Mouse (Mus musculus): Measurements from ENCODE around the gene Tcf7l1. TPM values are rescaled to one million over a fixed set of nuclear protein-coding genes. Genes with fewer than 3 reads are reported as not detected.

Gene Tcf7l1
- total RNA-seq, 2 experiments from 2014 or later: 4.6 to 5.2 TPM

DNA sequence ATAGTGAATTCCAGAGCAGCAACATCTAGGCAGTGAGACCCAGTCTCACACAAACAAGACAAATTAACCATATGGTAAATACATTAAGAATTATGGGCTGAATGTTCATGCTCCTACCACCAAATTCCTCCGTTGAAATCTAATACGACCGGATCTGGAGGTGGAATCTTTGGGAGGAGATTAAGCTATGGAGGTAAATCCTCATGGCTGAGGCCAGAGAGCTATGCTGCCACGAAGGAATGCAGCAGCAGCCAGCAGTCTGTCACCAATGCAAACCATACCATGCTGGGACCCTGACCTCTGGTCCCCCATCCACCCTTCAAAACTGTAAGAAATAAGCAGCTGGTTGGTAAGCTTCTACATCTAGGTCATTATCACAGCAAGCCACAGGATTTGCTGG, 41.9 kb downstream of the Tcf7l1 start:
- no peak for DNase-seq (ENCODE audit: low spot score in 2 of 2)

DNA sequence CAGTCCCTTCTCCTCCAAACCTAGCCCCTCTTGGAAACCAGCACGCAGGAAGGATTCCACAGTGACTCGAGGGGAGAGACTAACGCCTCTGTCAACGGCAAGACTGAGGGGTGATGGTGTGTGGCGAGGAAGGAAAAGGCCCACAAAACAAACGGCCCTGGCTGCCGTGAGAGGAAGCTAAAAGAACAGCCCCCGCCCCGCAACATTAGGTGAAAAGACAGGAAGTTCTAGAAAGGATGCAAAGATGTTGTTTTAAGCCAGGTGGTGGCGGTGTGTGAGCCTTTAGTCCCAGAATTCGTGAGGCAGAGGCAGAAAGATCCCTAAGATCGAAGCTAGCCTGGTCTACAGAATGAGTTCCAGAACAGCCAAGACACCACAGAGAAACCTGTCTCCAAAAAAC, 43.3 kb downstream of the Tcf7l1 start:
- DNase-seq (ENCODE audit: low spot score in 2 of 2): no peak

DNA sequence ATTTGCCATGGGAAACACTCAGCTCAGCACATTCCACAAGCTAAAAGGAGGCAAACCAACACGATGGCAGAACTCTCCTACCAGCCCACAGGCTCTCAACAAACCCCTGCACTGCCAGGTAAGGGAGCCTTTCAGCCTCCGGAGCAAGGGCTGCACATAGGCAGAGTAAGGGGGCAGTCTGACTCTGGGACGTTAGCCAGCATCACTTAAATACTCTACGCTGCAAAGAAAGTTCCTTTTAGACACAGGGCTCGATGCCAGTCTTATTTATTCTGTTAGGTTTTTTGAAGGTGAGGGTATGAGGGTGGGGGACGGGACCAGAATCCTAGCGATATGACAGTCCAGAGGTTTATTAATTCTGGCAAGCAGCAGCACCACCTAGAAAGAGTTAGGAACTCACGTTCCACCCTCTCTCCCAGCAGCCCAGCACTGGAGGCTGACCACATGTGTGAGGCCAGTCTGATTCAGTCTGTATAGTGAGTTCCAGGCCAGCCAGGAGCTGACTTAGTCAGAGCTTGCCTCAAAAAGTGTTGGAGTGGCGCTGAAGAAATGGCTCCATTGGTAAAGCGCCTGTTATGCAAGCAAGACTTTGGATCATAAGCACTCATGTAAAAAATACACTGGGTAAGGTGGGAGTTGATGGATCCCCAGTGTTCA, 44.8 kb downstream of the Tcf7l1 start:
- no peak for DNase-seq (ENCODE audit: low spot score in 2 of 2)

DNA sequence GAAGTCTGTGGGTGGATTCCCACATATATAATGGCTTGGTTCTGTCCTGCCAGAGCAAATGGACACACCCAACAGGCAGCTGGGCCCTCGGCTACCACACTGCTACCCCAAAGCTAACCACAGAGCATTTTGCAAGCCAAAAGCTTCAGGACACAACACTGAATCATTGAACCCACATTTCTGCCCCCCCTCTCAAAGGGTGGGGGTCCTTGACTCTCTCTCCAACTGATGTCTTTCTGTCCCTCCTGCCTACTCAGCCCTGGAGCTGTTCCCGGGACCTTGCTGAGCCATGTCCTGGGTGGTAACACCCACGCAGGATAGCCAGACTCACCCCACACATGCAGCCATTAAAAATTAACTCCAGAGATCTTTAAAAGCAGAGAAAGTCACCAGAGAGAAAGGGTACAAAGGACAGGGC, 45.4 kb downstream of the Tcf7l1 start:
- no peak for DNase-seq (ENCODE audit: low spot score in 2 of 2)

DNA sequence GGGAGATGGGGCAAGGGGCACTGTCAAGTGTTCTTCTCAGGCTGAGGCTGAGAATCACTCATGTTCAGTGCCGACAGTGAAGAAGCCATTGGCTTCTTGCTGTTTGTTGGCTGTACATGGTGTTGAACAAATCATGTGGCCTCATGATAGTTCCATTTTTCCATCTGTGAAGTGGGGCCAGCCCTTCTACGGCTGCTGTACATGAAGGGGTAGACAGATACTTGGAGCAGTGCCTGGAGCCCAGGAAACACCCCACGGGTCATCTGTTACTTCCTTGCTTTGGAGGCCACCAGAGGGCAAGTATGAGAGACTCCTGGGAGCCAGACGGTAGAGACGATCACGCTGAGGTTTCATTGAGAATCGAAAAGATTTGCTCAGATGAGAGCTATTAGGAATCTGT, 46.7 kb downstream of the Tcf7l1 start:
- DNase-seq (ENCODE audit: low spot score in 2 of 2): no peak

DNA sequence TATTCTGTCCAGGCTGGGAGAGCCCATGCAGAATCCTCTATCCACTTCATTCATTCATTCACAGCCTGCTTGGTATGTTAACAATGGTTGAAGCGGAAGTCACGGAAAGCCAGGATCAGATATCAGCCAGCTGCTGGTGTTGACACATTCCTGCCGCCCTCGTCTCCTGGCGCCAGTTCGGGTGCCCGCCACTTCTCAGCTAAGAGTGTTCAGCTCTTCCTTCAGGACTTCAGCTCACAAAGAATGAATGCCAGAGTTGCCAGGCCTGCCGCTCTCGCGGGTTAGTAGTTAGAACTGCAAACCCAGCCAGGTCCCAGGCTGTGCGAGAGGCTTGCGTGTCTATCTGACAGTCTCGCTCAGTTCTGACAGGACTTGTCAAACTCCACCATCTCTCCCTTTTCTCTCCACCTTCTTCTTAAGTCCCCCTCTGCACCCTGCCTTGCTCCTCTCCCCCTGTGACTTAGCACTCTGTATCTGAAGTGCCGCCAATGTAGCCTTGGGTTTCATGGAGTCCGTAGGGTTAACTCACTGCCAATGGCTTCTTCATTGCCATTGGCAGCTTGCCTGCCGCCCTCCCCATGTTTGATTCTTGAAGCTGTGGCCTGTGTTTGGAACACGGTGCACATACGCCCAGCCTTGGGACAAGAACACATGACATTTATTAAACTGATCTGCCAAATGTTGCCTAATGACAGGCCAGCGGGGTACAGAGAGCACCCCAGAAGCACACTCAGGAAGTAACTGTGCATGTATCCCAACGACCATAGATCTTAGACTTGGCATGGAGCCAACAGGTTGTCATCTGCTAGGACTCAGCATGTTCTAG, 48.2 kb downstream of the Tcf7l1 start:
- DNase-seq (ENCODE audit: low spot score in 2 of 2): no peak

DNA sequence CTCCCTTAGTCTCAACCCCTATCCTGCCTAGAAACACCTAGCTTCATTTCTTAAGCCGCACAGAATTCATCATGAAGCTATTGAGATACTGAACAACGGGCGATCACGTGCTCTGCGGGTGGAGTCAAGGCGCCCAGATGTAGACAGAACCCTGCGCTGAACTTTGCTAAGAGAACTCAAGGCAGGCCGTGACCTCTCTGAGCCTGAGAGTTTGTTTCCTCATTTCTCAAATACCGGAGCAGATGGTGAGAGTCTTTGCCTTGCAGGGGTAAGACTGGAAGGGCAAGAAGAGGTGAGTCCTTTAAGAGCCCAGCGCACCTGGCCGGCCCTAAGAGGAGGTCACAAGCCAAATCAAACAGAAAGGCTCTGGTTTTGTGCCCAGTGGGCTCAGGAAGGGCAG, 52.2 kb downstream of the Tcf7l1 start:
- DNase-seq (ENCODE audit: low spot score in 2 of 2): no peak

DNA sequence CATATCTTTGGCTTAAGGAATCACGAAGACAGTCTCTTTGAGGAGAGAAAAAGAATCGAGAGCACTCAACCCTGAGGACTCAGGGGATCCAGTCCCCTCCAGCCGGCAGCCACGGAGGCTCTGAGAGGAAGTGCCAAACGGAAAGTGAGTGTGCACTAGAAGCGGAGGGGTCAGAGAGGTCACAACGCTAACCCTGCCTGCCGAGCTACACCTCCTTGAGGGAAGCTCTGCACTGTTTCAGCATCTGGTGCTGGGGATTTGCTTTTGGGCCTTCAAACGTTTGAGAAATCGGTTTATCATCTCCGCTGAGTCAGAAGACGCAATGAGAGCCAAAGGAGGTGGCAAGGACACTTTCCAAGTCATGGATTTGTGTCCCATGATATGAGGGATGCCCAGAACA, 53.8 kb downstream of the Tcf7l1 start:
- DNase-seq (ENCODE audit: low spot score in 2 of 2): no peak

DNA sequence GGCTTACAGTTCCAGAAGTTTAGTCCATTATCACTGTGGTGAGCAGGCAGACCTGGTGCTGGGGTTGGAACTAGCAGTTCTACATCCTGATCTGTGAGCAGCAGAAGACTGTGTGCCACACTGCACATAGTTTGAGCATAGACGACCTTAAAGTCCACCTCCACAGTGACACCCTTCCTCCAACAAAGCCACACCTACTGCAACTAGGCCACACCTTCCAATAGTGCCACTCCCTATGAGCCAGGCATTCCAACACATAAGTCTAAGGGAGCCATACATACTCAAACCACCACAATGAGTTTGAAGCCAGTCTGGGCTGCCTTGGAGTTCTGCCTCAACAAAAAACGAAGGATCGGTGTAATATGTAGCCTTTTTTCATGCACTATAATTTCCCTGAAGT, 55.7 kb downstream of the Tcf7l1 start:
- DNase-seq (ENCODE audit: low spot score in 2 of 2): no peak

DNA sequence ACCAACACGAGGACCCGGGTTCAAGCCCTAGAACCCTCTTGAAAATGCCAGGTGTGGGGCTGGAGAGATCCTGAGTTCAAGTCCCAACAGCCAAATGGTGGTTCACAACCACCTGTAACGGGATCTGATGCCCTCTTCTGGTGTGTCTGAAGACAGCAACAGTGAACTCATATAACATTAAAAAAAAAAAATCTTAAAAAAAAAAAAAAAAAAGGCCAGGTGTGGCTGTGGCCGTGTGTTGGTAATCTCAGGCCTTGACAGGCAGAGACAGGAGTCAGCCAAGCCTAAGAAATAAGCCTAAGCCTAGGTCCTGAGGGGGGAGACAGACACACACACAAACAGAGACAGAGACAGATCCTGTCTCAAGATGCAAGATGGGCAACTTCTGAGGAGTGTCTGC, 56.9 kb downstream of the Tcf7l1 start:
- no peak for DNase-seq (ENCODE audit: low spot score in 2 of 2)

DNA sequence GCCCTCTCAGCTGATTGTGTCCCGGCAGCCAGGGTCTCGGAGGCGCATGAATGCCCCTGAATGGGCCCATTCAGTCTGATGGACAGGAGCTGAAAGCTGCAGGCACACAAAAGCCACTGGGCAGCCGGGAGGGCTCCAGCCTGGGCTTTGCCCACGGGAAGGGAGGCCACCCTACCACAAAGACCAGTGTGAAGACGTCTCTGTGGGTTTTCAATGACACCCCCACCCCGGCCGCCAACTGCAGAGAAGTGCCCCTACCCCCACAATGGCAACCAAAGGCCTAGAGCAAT, 58.5 kb downstream of the Tcf7l1 start:
- peak; percentile 29 to 47 for DNase-seq (ENCODE audit: low spot score in 2 of 2)

DNA sequence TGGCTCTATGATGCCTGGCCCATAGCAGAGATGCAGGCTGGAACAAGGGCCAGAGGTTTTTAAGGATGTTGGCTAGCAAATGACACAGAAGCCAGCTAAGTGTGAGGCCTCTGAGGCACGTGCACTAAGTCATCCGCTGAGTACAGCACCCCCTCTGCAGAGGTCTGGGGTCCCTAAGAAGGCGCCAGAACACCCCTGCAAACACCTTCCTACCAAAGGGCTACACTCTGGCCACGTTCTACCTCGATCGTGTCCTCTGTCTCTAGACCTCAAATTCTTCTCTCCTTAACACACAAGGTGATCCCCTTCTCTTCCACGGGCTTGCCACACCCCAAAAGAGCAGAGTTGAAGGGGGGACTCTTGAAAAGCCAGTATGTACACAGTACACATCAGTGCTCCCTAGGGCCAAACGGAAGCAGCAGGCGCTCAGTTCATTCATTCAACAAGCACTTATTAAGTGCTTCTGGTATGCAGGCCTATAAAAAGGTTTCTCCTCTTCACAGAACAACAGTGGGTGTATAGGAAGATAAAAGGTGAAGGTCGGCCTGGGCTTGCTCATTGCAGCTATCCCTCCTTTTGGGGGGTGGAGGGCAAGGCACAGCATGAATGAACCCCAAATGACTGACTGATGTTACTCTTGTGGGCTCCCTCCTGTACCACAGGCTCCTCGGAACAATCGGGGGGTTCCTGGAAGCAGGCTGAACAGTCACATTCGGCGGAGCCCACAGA, 59.1 kb downstream of the Tcf7l1 start:
- no peak for DNase-seq (ENCODE audit: low spot score in 2 of 2)

DNA sequence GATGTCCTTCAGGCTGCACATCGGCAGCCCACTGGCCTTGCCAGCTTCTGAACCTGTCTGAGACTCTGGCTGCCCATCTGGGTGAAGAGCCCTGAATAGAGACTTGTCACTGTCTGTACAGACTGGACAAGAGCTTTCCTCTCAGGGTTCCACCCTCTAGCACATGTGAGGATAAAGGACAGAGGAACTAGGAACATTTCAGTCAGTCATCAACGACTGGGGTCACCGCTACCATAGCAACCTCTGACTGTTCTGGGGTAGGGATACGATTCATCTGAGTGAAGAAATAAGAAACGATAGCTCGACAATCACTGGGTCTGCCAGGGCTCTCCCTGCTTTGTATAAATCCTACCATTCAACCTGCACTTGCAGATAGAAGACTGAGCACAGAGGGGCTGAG, 61.2 kb downstream of the Tcf7l1 start:
- no peak for DNase-seq (ENCODE audit: low spot score in 2 of 2)

DNA sequence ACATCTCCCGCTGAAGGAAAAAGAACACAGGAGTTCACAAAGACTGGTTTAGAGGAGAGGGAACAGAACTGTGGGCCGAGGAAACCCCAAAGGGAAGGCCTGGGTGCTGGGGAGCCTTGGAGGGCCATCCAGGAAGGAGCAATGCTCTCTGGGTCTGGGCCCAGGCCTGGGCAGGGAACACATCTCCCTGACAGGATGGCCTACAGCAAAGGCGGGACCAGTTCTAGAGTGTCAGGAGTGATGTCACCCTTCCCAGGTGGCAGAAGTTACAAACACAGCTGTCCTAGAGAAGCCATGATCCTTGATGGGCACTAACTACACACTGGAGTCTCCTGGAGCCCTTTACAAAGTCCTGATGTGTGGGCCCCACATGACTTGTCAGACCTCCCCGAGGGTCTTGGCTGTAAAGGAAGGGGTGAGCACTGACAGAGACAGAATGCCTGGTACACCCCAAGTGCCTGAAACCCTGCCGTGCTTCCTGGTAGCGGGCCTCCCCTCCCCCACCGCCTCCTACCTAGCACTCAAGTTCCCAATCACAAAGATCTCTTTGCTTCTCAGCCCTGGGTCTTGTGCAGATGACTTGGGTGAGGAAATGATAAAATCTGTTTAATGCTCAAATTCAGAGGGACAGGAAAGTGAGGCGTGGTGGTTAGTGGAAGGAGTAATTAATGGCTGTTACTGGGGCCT, 64.4 kb downstream of the Tcf7l1 start:
- no peak for DNase-seq (ENCODE audit: low spot score in 2 of 2)

DNA sequence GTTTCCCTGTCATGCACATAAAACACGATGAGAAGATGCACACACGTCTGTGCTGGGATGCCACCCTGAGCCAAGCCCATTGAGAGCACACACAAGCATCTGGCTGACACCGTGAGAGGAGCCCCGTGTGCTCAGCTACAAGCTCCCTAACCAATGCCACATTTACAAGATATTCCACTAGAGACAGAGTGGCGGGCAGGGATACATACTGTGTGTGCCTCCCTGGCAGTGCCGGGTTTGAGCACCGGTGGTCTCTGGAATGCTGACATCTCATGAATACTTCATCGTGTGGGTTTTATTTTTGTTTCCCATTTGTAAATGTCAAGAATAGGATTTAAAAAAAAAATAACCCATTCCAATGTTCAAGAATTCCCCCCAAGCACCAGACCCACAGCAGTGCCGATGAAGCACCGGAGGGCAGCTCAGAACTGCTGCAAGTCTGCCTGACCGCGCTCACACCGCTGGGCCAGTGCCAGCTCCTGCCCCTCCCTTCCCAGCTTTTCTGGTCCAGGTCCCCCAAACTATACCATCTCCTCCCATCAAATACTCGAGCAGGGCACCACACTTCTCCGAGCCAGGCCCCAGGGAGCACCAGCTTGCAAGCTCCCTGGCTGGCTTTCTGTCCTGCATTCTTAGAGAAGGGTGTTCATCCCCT, 65.2 kb downstream of the Tcf7l1 start:
- DNase-seq (ENCODE audit: low spot score in 2 of 2): no peak

DNA sequence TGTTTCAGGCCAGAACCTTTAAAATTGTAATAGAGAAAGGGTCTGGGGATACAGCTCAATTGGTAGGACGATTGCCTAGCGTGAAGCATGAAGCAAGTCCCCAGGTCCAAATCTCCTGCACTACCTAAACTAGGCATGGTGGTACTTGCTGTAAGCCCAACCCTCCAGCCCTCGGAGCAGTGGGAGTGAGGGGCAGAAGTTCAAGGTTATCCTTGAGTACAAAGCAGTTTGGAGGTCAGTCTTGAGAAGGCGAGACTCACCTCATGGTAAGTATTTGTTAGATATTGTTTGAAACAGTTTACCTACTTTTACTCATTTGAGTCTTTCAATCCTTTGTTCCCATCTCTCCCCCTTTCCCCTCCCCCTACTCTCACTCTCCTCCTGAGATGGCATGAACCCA, 65.9 kb downstream of the Tcf7l1 start:
- DNase-seq (ENCODE audit: low spot score in 2 of 2): no peak

DNA sequence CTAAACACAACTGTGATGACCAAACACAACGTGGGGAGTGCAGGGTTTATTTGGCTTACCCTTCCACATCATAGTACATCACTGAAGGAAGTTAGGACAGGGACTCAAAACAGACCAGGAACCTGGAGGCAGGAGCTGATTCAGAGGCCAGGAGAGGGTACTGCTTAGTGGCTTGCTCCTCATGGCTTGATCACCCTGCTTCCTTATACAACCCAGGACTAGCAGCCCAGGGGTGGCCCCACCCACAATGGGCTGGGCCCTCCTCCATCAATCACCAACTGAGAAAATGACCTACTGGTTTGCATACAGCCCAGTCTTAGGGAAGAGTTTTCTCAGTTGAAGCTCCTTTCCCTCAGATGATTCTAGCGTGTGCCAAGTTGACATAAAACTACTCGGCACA, 68.2 kb downstream of the Tcf7l1 start:
- no peak for DNase-seq (ENCODE audit: low spot score in 2 of 2)

DNA sequence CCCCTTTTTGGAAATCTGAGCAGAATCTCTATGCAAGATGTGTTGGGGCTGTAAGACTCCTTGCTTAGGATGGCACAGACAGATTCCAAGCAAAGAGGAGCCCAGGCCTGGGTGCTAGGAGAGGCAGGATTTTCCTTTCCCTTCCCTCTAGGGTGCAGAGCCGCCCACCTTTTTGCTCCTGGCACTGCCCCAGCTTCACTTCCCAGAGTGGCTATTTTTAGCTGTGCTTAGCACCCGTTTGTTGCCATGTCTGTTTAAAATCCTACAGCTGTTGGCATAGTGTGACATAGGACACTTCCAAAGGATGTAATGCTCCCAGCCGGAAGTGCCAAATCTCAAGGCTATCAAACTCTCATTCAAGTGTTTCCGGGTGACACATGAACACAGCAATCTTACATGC, 74.3 kb downstream of the Tcf7l1 start:
- DNase-seq (ENCODE audit: low spot score in 2 of 2): peak in 1 of 2 experiments; percentile 23

DNA sequence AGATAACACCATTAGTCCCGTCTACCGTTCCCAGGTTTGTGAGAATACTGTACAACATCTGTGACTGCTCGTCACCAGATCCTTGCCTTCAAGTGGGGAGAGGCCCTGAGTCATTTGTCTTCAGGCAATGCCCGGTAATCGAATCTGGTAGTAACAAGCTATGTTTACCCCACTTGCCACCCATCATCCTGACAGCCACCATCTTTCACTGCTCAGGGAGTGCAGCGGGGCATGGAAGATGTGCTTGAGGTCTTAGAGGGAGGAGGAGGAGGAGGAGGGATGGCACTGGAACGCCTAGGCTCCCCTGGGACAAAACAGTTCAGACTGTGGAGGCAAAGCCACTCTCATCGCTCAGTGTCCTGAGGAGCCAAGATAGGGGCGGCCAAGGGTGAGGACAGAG, 74.8 kb downstream of the Tcf7l1 start:
- DNase-seq (ENCODE audit: low spot score in 2 of 2): no peak

DNA sequence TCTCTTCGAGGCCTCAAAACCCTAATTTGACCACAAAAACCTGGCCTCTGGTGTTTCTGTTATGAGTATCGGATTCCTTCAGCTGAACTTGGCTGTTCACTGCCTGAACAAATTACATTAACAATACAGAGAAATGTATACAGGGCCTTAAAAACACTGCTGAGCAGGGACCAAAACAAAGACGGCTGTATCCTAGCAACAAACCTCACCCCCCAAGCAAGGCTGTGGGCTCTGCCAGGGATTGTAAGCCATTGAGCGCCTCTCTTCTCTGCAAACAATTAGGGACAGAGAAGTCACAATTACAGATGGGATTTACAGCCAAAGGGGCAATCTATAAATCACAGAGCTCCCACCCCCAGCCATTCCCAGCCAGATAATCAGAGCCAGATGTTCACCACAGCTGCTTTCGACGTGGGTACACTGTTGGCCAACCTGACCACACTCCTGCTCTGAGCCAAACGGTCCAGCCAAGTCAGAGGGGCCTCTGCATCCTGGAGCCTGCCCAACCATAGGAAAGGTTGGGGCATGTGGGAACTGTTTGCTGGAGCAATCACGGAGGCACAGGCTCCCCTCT, 77.5 kb downstream of the Tcf7l1 start:
- peak; percentile 43 to 53 for DNase-seq (ENCODE audit: low spot score in 2 of 2)
